Mouse (Mus musculus): Measurements from ENCODE around the gene Rbbp8nl.

DNA sequence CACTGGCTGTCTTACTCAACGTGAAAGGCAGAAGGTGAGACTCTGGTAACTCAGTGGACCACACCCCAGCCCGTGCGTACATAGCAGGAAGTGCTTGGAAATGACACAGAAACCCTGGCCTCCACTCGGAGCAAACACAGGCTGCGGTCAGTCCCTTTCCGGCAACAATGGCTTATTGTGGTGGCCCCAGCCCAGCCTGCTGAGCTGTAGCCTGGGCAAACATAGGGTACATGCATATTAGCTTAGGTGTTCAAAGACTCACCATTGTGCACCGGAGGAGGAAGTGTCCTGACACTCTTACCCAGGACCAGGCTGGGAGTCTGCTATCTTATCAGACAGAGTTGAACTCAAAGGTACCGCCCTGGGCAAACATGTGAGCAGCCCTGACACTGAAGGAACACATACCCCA is 12.8 kb downstream of the Rbbp8nl start:
- TF ChIP-seq CTCF (IDR thresholded peaks at IDR 0.05 in 2 of 3, conservative IDR thresholded peaks at IDR 0.05 in 1 of 3; ENCODE audit: control insufficient read depth in 1 of 3, insufficient read depth in 1 of 3, low read depth in 2 of 3, low read length in 3 of 3, poor library complexity in 1 of 3, severe bottlenecking in 1 of 3) (no peak), ZC3H11A (IDR thresholded peaks at IDR 0.05; ENCODE audit: low read depth, low read length) (no peak), EP300 (IDR thresholded peaks at IDR 0.05; ENCODE audit: low read depth in 1 of 2, low read length in 2 of 2) (peak; percentile 50 to 77), ZMIZ1 (IDR thresholded peaks at IDR 0.05; ENCODE audit: low read depth, low read length) (no peak), POLR2AphosphoS2 (IDR thresholded peaks at IDR 0.05; ENCODE audit: low read length) (no peak), UBTF (IDR thresholded peaks at IDR 0.05; ENCODE audit: borderline replicate concordance, insufficient read depth, low read depth, low read length) (no peak), POLR2A (IDR thresholded peaks at IDR 0.05; ENCODE audit: control insufficient read depth in 1 of 2, insufficient read depth in 1 of 2, low read depth in 1 of 2, low read length in 2 of 2, poor library complexity in 1 of 2) (no peak), SMC3 (IDR thresholded peaks at IDR 0.05; ENCODE audit: low read depth, low read length) (no peak), CHD2 (IDR thresholded peaks at IDR 0.05; ENCODE audit: low read length) (no peak), MAX (IDR thresholded peaks at IDR 0.05; ENCODE audit: low read length) (no peak), MAFK (IDR thresholded peaks at IDR 0.05; ENCODE audit: borderline replicate concordance, low read depth, low read length) (no peak), RCOR1 (IDR thresholded peaks at IDR 0.05; ENCODE audit: low read depth, low read length) (no peak), MYC (IDR thresholded peaks at IDR 0.05; ENCODE audit: low read depth, low read length) (no peak)
